12 mouse cellular contexts compared by ENCODE assay signal in the genomic region with DNA sequence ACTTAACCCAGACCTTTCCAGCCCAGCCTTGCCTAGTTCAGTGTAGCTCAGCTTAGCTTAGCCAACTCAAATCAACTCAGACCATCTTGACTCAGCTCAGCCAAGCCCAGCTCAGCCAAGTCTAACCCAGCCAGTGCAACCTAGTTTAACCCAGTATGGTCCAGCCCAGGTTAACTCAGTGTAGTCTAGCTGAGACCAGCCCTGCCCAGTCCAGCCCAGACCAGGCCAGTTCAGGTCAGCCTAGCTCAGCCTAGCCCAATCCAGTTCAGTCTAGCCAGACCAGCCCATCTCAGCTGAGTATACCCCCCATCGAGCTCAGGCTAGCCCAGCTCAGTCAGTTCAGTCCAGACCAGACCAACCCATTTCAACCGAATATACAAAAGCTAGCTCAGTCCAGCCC.
DNase-seq lines count a peak whose midpoint lies in the region; ATAC-seq and TF ChIP-seq lines count a peak whose summit lies in the region.
"Had no signal": no experiment of that assay in that cellular context is flagged by ENCODE, and none has a peak within 500 bp of the region (broad histone marks: within the 10 kb centered on the region; RNA-seq: fewer than 3 reads in every experiment).

No protein-coding gene starts in this region.

- no peak for TF ChIP-seq CTCF in kidney, adult 2 months (conservative IDR thresholded peaks at IDR 0.05; ENCODE audit: insufficient read depth, insufficient read length, low read depth, low read length)
- TF ChIP-seq CTCF in liver, embryonic 14.5 days (IDR thresholded peaks at IDR 0.05; ENCODE audit: low read depth), result no peak

- WGBS in kidney, embryonic 15.5 days, result 76% methylated on average over 2 of the region's 2 CpGs
- WGBS in kidney, adult 2 months, result 82% methylated on average over 2 of the region's 2 CpGs
- WGBS in embryonic facial prominence, embryonic 12.5 days, result 72% methylated on average over 2 of the region's 2 CpGs
- 72% methylated on average over 2 of the region's 2 CpGs for WGBS in embryonic facial prominence, embryonic 15.5 days
- WGBS in liver, embryonic 14.5 days (ENCODE audit: insufficient replicate concordance), result 53% methylated on average over 2 of the region's 2 CpGs

- no peaks in the 10 kb centered on the region for H3K9me3 ChIP-seq in kidney, embryonic 15.5 days (replicated peaks)
- H3K9me3 ChIP-seq in embryonic facial prominence, embryonic 12.5 days, result no peaks in the 10 kb centered on the region
- no peaks in the 10 kb centered on the region for H3K9me3 ChIP-seq in embryonic facial prominence, embryonic 15.5 days (replicated peaks)
- H3K9me3 ChIP-seq in liver, embryonic 14.5 days (ENCODE audit: control insufficient read depth, low read length), result no peaks in the 10 kb centered on the region

- H3K4me1 ChIP-seq in kidney, embryonic 15.5 days, result no peaks in the 10 kb centered on the region
- H3K4me1 ChIP-seq in kidney, adult 2 months (ENCODE audit: control insufficient read depth, insufficient read depth, low read length), result no peaks in the 10 kb centered on the region
- H3K4me1 ChIP-seq in embryonic facial prominence, embryonic 12.5 days, result no peaks in the 10 kb centered on the region
- H3K4me1 ChIP-seq in embryonic facial prominence, embryonic 15.5 days, result no peaks in the 10 kb centered on the region
- H3K4me1 ChIP-seq in liver, embryonic 14.5 days (replicated peaks; ENCODE audit: control insufficient read depth in 2 of 2, insufficient read depth in 2 of 2, low read length in 1 of 2), result no peaks in the 10 kb centered on the region

- no peak overlapping the region for H3K27ac ChIP-seq in kidney, embryonic 15.5 days
- H3K27ac ChIP-seq in kidney, adult 2 months (ENCODE audit: insufficient read depth, low read depth, low read length), result no peak overlapping the region
- no peak overlapping the region for H3K27ac ChIP-seq in embryonic facial prominence, embryonic 12.5 days
- H3K27ac ChIP-seq in embryonic facial prominence, embryonic 15.5 days (replicated peaks), result no peak overlapping the region
- no peak overlapping the region for H3K27ac ChIP-seq in liver, embryonic 14.5 days

- no peaks in the 10 kb centered on the region for H3K27me3 ChIP-seq in kidney, embryonic 15.5 days
- H3K27me3 ChIP-seq in kidney, adult 2 months (replicated peaks; ENCODE audit: control insufficient read depth, insufficient read depth, low read length), result no peaks in the 10 kb centered on the region
- H3K27me3 ChIP-seq in embryonic facial prominence, embryonic 12.5 days, result no peaks in the 10 kb centered on the region
- no peaks in the 10 kb centered on the region for H3K27me3 ChIP-seq in embryonic facial prominence, embryonic 15.5 days
- no peaks in the 10 kb centered on the region for H3K27me3 ChIP-seq in liver, embryonic 14.5 days (ENCODE audit: control insufficient read depth, insufficient read depth, low read length)

- no peak overlapping the region for H3K4me3 ChIP-seq in kidney, embryonic 15.5 days (replicated peaks)
- no peak overlapping the region for H3K4me3 ChIP-seq in kidney, adult 2 months (ENCODE audit: insufficient read depth, low read depth, low read length)
- H3K4me3 ChIP-seq in embryonic facial prominence, embryonic 12.5 days, result no peak overlapping the region
- no peak overlapping the region for H3K4me3 ChIP-seq in embryonic facial prominence, embryonic 15.5 days (replicated peaks)
- H3K4me3 ChIP-seq in liver, embryonic 14.5 days (ENCODE audit: insufficient read depth in 1 of 2, low read depth in 2 of 2, low read length in 2 of 2), result no peak overlapping the region

- TF ChIP-seq EP300 in liver, embryonic 14.5 days (IDR thresholded peaks at IDR 0.05; ENCODE audit: low read depth), result no peak

- no peak for DNase-seq in kidney, adult 2 months
- DNase-seq in liver, embryonic 14.5 days (ENCODE audit: low read depth in 3 of 3, low spot score in 3 of 3), result no peak
- no peak for DNase-seq in adrenal gland, adult (ENCODE audit: inconsistent age in 2 of 2, low spot score in 1 of 2)
- DNase-seq in adrenal gland, postnatal 36 days, result no peak
- DNase-seq: cerebellum, postnatal 14 days; gastrocnemius, postnatal 36 days; layer of hippocampus, adult 9-11 months; lung, adult 18-20 months; right cerebral cortex, postnatal 14 days had no signal

- TF ChIP-seq POLR2A in kidney, adult 2 months (IDR thresholded peaks at IDR 0.05; ENCODE audit: low read depth, low read length), result no peak

- no peak overlapping the region for H3K9ac ChIP-seq in kidney, embryonic 15.5 days
- no peak overlapping the region for H3K9ac ChIP-seq in embryonic facial prominence, embryonic 12.5 days
- no peak overlapping the region for H3K9ac ChIP-seq in embryonic facial prominence, embryonic 15.5 days
- no peak overlapping the region for H3K9ac ChIP-seq in liver, embryonic 14.5 days (replicated peaks)

- no peaks in the 10 kb centered on the region for H3K36me3 ChIP-seq in kidney, embryonic 15.5 days
- H3K36me3 ChIP-seq in kidney, adult 2 months (ENCODE audit: control insufficient read depth, insufficient read depth, low read length), result no peaks in the 10 kb centered on the region
- H3K36me3 ChIP-seq in embryonic facial prominence, embryonic 12.5 days, result no peaks in the 10 kb centered on the region
- no peaks in the 10 kb centered on the region for H3K36me3 ChIP-seq in embryonic facial prominence, embryonic 15.5 days
- no peaks in the 10 kb centered on the region for H3K36me3 ChIP-seq in liver, embryonic 14.5 days (replicated peaks; ENCODE audit: control insufficient read depth, insufficient read depth, low read depth)

- ATAC-seq in kidney, embryonic 15.5 days (replicated peaks; ENCODE audit: low FRiP score), result peak; percentile 57
- ATAC-seq in embryonic facial prominence, embryonic 12.5 days (ENCODE audit: insufficient number of reproducible peaks, insufficient read depth, low FRiP score, low TSS enrichment), result peak; percentile 35; the same call in 1 of the 2 replicates
- peak; percentile 22; the same call in 1 of the 2 replicates for ATAC-seq in embryonic facial prominence, embryonic 15.5 days (ENCODE audit: insufficient number of reproducible peaks, low FRiP score, low TSS enrichment, low read depth)
- peak; percentile 10; the same call in 1 of the 2 replicates for ATAC-seq in liver, embryonic 14.5 days (ENCODE audit: insufficient read depth)

- no peak overlapping the region for H3K4me2 ChIP-seq in kidney, embryonic 15.5 days
- H3K4me2 ChIP-seq in embryonic facial prominence, embryonic 12.5 days (replicated peaks), result no peak overlapping the region
- H3K4me2 ChIP-seq in embryonic facial prominence, embryonic 15.5 days (replicated peaks), result no peak overlapping the region
- H3K4me2 ChIP-seq in liver, embryonic 14.5 days (ENCODE audit: low read depth), result no peak overlapping the region
